Mouse (Mus musculus) testis, adult 2 months (tissue): ENCODE results near the gene Lrp2. TPM values are rescaled to one million over a fixed set of nuclear protein-coding genes. Genes with fewer than 3 reads are reported as not detected.

Source experiments
- H3K27ac ChIP-seq: fragments of 200-500 bp; 2 replicates; pipeline ENCODE4 v1.5.1; 2012; ENCODE audit warnings: low read depth, low read length; ENCODE audit not compliant: control insufficient read depth, insufficient read depth
- H3K27me3 ChIP-seq: fragments of 200-500 bp; 2 replicates; pipeline ENCODE4 v1.6.1; 2012; ENCODE audit warnings: mild to moderate bottlenecking, low read length, moderate library complexity; ENCODE audit not compliant: control insufficient read depth, insufficient read depth
- H3K36me3 ChIP-seq: fragments of 200-500 bp; 2 replicates; pipeline ENCODE4 v1.6.1; 2012; ENCODE audit warnings: mild to moderate bottlenecking, low read length; ENCODE audit not compliant: control insufficient read depth, insufficient read depth
- H3K4me1 ChIP-seq: fragments of 200-500 bp; 2 replicates; pipeline ENCODE4 v1.6.1; 2012; ENCODE audit warnings: low read length; ENCODE audit not compliant: control insufficient read depth, insufficient read depth
- H3K4me3 ChIP-seq: fragments of 200-500 bp; 2 replicates; pipeline ENCODE4 v1.5.1; 2012; ENCODE audit warnings: low read depth, mild to moderate bottlenecking, low read length, moderate library complexity, mixed read lengths; ENCODE audit not compliant: control insufficient read depth
- CTCF ChIP-seq: fragments of 200-500 bp; IDR thresholded peaks from 2 replicates; pipeline ENCODE4 v1.5.1; 2012; ENCODE audit warnings: low read depth, mild to moderate bottlenecking, inconsistent platforms, low read length, moderate library complexity; ENCODE audit not compliant: control insufficient read depth, insufficient read depth, insufficient replicate concordance
- POLR2A ChIP-seq: fragments of 200-500 bp; IDR thresholded peaks from 2 replicates; pipeline ENCODE4 v1.6.1; 2012; ENCODE audit warnings: low read depth, mild to moderate bottlenecking, inconsistent platforms, low read length, moderate library complexity; ENCODE audit not compliant: control insufficient read depth
- polyA plus RNA-seq: library from polyadenylated mRNA; depleted of rRNA; stranded (reverse); fragments of >200 nt; gene quantifications from 2 replicates; pipeline ENCODE4 v1.2.3, GENCODE M21; 2012

Gene Lrp2
- polyA plus RNA-seq, 1 experiment: 0.32 TPM

DNA sequence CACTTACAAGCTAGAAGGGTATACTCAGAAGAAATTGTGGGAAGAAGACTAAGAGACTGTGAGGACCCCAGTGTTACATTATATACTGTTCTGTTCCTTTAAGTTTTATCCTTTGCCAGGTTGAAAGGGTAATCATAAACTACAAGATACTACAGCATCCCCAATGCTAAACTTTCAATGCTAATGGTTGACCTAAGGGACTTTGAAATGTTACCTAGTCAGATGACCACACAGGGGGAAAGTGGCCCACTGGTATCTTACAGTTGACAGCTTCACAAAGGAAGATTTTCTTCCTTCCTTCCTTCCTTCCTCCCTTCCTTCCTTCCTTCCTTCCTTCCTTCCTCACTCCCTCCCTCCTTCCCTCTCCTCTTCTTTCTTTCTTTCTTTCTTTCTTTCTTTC is 32.5 kb upstream of the Lrp2 start:
- Histone ChIP-seq H3K4me3 (no peak overlapping the region), H3K27me3 (no peaks in the 10 kb centered on the region), H3K36me3 (no peaks in the 10 kb centered on the region)

DNA sequence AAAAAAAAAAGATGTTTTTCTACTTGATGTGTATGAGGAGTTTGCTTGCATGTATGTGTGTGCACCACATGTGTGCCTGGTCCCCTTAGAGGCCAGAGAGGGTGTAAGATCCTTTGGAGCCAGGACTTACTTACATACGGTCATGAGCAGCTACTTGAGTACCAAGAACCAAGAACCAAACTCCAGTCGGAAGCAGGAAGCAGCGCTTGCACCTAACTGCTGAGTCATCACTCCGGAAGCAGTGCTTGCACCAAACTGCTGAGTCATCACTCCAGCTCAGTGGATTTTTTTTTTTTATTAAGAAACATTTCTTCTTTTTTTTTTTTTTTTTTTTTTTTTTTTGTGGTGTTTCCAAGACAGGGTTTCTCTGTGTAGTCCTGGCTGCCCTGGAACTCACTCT is 27.4 kb upstream of the Lrp2 start:
- H3K36me3 ChIP-seq: no peaks in the 10 kb centered on the region
- no peak overlapping the region for H3K4me3 ChIP-seq
- H3K27me3 ChIP-seq: no peaks in the 10 kb centered on the region
- peaks cover 3% of the 10 kb centered on the region; the same call in 1 of the 2 replicates for H3K4me1 ChIP-seq
- no peak overlapping the region for H3K27ac ChIP-seq
- TF ChIP-seq POLR2A: no peak
- no peak for TF ChIP-seq CTCF

More for the DNA sequence above, 32.5 kb upstream of the Lrp2 start:
- H3K27ac ChIP-seq: no peak overlapping the region
- no peaks in the 10 kb centered on the region for H3K4me1 ChIP-seq
- TF ChIP-seq POLR2A (no peak), CTCF (no peak)

DNA sequence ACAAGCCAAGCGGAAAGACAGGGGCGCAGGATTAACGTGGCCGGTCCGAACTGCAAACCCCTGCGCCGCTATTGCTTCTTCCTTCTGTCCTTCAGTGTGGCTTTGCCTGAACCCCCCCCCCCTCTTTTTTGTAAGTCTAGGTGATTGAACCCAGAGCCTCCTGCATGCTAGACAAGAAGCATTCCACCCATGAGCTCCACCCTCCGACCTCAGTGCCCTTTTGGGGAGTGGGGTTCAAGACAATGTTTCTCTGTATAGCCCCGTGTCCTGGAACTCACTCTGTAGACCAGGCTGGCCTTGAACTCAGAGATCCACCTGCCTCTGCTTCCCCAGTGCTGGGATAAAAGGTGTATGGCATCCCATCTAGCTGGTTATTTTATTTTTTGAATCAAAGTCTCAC is 26.9 kb upstream of the Lrp2 start:
- peaks cover 3% of the 10 kb centered on the region; the same call in 1 of the 2 replicates for H3K4me1 ChIP-seq
- H3K4me3 ChIP-seq: no peak overlapping the region
- TF ChIP-seq CTCF: no peak
- no peak for TF ChIP-seq POLR2A
- no peak overlapping the region for H3K27ac ChIP-seq
- no peaks in the 10 kb centered on the region for H3K36me3 ChIP-seq
- no peaks in the 10 kb centered on the region for H3K27me3 ChIP-seq

DNA sequence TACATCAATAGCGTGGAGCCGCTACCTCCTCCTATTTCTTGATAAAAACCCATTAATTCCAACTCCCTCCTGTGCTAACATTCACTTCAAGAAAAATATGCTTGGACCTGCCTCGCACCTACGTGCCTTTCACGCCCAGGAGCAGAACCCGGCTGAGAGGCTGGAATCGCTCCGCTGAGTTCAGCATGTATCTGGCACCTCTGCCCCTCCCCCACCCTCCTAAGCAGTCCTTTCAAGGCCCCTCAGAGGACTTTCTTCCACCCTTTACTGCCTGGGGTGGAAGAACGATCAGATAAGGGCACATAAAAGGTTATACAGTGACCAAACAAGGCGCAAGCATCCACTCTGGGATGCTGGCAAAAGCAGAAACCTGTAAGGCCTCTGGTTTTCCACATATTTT is 26.4 kb upstream of the Lrp2 start:
- TF ChIP-seq POLR2A: no peak
- TF ChIP-seq CTCF: no peak
- Histone ChIP-seq H3K4me3 (no peak overlapping the region), H3K36me3 (no peaks in the 10 kb centered on the region), H3K4me1 (peaks cover 3% of the 10 kb centered on the region; the same call in 1 of the 2 replicates), H3K27me3 (no peaks in the 10 kb centered on the region), H3K27ac (no peak overlapping the region)

DNA sequence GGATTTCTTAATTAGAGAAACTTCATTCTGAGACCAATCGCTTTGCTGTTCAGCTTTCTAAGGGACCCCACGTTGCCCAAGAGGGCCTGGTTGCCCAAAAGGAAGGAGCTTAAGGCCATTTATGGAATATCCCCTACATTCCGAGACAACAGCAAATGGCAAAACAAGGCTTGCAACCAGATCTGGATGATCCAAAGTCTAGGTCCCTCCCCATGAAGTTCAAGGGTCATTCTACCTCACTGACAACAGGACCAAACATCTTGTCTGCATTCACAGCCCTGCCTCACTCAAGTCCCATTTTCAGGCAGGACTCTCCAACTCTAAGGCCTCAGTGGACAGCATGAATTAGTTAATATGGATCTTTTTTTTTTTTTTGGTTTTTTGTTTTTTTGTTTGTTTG is 20.8 kb upstream of the Lrp2 start:
- Histone ChIP-seq H3K4me3 (no peak overlapping the region), H3K27ac (no peak overlapping the region), H3K4me1 (no peaks in the 10 kb centered on the region), H3K27me3 (no peaks in the 10 kb centered on the region), H3K36me3 (no peaks in the 10 kb centered on the region)
- TF ChIP-seq CTCF (no peak), POLR2A (no peak)

DNA sequence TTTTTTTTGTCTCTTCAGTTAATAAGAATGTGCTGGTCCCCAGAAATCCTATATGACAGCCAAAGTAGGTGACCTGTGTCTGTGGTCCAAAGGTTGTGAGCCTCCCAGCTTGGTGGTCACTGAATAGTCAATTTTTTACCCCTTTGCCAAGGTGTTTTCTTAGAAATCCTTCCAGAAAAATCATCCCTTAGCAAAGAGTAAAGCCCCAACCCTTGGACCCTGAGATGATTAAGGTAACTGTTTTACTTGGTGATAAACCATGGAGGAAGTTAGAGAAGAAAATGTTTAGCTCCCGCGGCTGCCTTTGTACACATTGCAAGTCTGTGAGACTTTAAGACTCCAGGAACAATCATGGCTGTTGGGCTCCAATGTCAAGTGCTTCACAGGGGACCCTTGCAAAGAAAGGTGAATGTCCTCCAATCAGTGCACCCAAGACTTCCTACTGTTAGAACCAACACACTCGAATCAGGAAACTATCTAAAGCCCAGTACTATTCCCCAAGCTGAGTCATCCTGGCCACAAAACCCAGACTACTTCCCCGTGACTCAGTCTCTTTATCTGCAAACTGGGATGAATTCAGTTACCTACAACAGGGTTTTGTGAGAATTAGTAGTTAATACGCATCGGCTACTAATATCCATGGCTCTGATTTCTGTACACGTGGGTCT is 18.0 kb upstream of the Lrp2 start:
- Histone ChIP-seq H3K27ac (no peak overlapping the region), H3K36me3 (no peaks in the 10 kb centered on the region), H3K4me1 (no peaks in the 10 kb centered on the region), H3K27me3 (no peaks in the 10 kb centered on the region), H3K4me3 (no peak overlapping the region)
- TF ChIP-seq POLR2A (no peak), CTCF (no peak)

DNA sequence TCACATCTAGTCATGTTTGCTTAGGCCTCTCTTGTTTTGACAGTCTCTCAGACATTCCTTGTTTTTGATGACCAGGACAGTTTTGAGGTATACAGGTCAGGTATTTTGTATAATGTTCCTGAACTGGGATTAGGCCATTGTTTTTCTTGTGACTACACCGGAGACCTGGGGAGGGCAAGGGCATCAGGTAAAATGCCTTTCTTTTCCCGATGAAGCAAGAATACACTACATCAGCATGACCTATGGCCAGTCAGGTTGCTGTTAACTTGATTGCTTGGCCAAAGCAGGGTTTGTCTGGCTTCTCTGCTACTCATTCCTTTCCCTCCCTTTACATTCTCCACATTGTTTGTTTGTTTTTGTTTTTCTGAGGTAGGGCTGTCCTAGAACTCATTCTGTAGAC is 7.3 kb upstream of the Lrp2 start:
- Histone ChIP-seq H3K4me1 (no peaks in the 10 kb centered on the region), H3K4me3 (no peak overlapping the region), H3K27ac (no peak overlapping the region), H3K27me3 (no peaks in the 10 kb centered on the region), H3K36me3 (no peaks in the 10 kb centered on the region)
- TF ChIP-seq POLR2A (no peak), CTCF (no peak)

DNA sequence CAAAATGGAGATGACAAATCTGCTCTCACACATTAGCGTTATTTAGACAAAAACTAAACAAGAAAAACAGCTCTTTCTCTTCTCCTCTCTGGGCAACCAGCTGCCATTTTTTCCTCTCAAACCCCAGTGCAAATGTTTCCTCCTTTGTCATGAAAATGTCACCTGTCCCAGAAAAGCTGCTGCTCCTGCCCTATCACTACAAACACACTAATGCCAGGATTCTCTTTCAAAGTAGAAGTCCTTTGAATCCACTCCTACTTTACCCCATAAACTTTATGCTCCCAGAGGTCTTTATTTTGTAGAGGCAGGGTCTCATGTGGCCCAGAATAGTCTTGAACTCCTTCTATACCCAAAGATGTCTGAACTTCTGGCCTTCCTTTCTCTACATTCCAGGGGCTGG is 6.7 kb upstream of the Lrp2 start:
- TF ChIP-seq POLR2A (no peak), CTCF (no peak)
- no peak overlapping the region for H3K27ac ChIP-seq
- H3K36me3 ChIP-seq: no peaks in the 10 kb centered on the region
- H3K4me1 ChIP-seq: peaks cover 3% of the 10 kb centered on the region; the same call in 1 of the 2 replicates
- H3K27me3 ChIP-seq: no peaks in the 10 kb centered on the region
- H3K4me3 ChIP-seq: no peak overlapping the region
